Mouse (Mus musculus): ENCODE data around the gene Mcrip1. TPM values are rescaled to one million over a fixed set of nuclear protein-coding genes. Genes with fewer than 3 reads are reported as not detected.
"Not testable (repeated sequence)": the region's sequence is repeated elsewhere in the genome, so short reads cannot be mapped to it uniquely, and the experiment has no call there.

The Mcrip1 gene
- total RNA-seq, 2 experiments from 2014 or later = 3.2 to 8.1 TPM

GRCm38 (mm10) chr11:120520498-120520897 is 29.0 kb downstream of the Mcrip1 start:
- ATAC-seq (replicated peaks; ENCODE audit: low FRiP score, poor library complexity, severe bottlenecking) = no peak

DNA sequence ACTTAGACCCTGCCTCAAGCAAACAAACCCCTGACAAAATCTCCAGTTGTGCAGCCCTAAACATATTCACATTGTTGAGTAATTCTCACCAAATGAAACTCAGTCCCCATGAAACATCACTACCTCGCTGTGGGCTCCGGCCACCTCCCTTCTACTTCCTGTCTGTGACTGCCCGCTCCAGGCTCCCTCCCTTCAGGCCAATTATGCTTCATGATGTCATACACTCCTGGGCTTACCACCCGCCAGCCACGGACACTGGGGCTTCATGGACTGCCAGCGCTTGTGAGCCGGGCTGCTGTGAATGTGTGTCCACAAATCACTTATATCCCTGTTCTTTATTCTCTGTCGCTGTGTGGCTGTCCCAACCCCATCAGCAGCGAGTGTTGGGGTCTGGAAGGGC is 29.8 kb downstream of the Mcrip1 start:
- ATAC-seq (replicated peaks; ENCODE audit: low FRiP score, poor library complexity, severe bottlenecking) = no peak

- ATAC-seq (replicated peaks; ENCODE audit: low FRiP score, poor library complexity, severe bottlenecking) = no peak
These were observed 31.0 kb downstream of the Mcrip1 start for GRCm38 (mm10) chr11:120518558-120518957.

DNA sequence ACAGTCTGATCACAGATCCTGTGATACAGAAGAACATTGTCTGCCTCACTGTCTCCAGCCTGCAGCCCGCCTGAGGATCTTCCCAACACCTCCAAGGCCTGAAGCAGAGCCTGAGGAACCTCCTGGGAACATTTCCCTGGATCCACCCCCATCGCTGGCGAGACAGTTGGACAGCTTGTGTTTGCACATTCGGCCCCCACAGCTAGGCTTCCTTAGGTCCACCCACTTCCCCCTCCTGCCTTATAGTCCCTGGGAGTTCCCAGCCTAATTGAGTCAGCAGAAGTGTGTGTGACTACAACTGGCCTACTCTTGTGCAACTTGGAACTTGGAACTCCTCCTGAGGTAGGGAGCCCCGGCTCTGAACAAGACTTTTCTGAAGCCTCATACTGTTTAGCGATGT is 31.5 kb downstream of the Mcrip1 start:
- no peak for ATAC-seq (replicated peaks; ENCODE audit: low FRiP score, poor library complexity, severe bottlenecking)

DNA sequence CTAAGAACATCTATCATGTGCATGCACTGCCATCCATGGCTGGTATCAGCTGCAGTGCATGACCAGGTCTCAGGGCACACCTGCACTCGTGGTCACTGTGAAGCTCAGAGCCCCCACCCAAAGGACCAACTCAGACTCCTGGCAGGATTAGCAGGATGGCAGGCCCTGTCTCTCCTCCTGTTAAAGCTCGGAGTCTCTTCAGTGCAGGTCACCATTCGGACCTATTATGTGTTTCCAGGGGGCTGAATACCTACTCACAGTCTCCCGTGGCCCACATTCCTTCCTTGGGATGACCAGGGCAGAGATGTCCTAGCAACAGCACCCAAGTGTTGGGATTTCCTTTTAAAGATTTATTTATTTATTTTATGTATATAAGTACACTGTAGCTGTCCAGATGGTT is 32.4 kb downstream of the Mcrip1 start:
- ATAC-seq (replicated peaks; ENCODE audit: low FRiP score, poor library complexity, severe bottlenecking) = no peak

DNA sequence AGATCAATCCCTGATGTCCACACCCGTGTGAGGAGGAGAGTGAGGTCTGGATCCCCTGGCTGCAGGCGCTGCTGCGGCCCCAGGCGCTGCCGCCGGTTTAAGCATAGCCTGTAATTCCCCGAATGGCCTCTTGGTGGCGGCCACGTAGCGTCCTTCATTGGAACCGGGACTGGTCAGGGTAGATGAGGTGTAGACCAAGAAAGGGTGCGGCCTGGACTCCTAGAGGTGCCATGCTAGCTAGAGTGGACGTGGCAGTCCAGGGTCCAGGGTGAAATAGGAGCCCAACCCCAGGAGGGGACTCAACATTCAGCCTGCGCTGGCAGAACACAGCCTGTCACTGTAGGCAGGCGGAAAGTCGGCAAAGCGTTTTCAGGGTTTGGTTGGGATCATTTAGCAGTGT is 33.9 kb downstream of the Mcrip1 start:
- ATAC-seq (replicated peaks; ENCODE audit: low FRiP score, poor library complexity, severe bottlenecking) = peak; percentile 82

GRCm38 (mm10) chr11:120514262-120514661 is 35.3 kb downstream of the Mcrip1 start:
- ATAC-seq (replicated peaks; ENCODE audit: low FRiP score, poor library complexity, severe bottlenecking) = not testable (repeated sequence)

DNA sequence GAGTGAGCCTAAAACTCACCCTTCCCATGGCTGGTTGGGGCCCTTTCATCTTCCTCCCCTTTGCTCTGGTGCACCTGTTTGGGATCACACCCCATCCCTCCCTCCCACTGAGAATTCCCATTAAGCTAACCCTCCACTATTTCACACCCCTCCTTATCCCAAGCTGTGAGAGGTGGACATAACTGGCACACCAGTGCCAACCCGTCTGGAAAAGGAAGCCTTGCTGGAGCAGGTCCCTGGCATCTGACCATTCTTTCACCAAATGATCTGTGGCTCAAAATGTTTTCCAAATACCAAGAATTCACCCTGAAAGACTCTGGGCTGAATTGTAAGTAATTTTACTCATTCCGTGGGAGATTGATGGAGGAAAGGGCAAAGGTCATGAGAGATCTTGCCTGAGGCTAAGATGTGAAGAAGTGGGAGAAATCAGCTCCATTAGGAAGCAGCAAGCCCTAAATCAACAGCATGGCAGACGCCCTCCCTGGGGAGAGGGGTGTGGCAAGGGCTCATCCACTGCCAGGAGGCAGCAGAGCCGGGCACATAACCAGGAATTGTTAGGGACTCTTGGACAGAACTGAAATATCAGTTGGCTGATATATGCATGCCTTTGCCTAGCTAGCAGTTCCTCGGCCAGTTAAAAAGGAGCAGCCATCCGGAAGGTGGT is 36.6 kb downstream of the Mcrip1 start:
- ATAC-seq (replicated peaks; ENCODE audit: low FRiP score, poor library complexity, severe bottlenecking) = no peak

DNA sequence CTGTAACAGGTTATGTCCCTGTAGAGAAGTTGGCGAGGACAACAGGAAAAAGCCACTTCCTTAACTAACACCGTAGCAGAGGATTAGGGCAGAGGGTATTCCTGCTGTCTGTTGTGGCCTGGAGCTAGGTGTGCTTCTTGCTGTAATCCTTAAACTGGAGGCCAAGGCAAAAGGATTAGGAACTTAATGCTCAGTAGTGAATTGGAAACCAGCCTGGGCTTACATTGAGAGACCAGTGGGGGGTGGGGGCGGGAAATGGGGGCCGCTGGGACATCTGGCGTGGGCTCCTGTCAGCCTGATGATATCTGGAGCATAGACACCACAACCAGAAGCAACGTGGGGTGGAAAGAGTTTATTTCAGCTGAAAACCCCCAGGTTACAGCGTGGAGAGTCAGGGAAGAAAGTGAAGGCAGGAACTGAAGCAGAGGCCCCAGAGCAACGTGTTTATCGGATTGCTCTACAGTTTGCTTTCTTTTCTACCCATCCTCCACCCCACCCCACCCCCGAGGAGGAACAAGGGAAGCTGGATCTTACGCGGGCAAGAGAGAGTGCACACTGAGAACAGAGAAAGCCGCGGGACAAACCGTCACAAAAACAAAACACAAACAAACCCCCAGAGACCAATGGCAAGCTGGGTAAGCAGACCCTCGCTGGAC is 39.0 kb downstream of the Mcrip1 start:
- 0 out of 2 replicates have a peak, but pooled peaks have one; percentile 42 for ATAC-seq (replicated peaks; ENCODE audit: low FRiP score, poor library complexity, severe bottlenecking)

- ATAC-seq (replicated peaks; ENCODE audit: low FRiP score, poor library complexity, severe bottlenecking) = peak; percentile 50; the same call in 1 of the 2 replicates
These were observed 39.6 kb downstream of the Mcrip1 start for GRCm38 (mm10) chr11:120509940-120510339.

- ATAC-seq (replicated peaks; ENCODE audit: low FRiP score, poor library complexity, severe bottlenecking) = no peak
These were observed 41.1 kb downstream of the Mcrip1 start for GRCm38 (mm10) chr11:120508290-120508870.

GRCm38 (mm10) chr11:120507611-120508289 is 41.8 kb downstream of the Mcrip1 start:
- ATAC-seq (replicated peaks; ENCODE audit: low FRiP score, poor library complexity, severe bottlenecking) = no peak

DNA sequence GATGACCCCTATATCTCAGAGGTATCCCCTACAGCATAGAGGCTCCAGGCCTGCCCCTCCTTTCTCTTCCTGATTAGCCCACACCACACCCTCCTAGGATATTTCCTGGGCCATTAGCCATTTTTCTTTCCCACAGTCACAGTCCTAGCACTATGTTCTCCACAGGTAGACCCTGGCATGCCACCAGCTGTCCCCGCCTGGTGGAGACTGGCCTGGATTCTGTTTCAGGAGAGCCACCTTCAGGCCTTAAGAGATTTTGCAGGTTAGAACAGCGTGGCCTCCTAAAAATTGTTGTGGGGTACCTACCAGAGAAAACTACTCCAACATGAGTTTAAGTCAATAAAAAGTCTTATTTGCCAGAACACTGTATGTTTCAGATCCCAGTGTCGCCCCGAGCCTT is 42.6 kb downstream of the Mcrip1 start:
- ATAC-seq (replicated peaks; ENCODE audit: low FRiP score, poor library complexity, severe bottlenecking) = peak; percentile 19; the same call in 1 of the 2 replicates

DNA sequence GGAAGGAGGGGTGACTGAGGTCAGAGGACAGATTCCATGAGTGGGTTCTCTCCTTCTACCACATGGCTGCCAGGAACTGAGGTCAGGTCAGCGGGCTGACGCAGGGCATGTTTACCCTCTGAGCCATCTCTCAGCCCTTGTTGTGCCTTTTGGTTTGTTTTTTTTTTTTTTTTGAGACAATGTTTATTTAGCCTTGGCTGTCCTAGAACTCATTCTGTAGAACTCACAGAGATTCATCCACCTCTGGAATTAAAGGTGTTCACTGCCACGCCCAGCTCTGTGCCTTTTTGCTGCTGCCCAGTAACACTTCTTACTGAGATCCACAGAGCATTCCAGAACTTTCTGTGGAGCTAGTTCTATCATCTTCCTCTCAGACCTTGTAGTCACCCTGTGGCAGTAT is 43.9 kb downstream of the Mcrip1 start:
- no peak for ATAC-seq (replicated peaks; ENCODE audit: low FRiP score, poor library complexity, severe bottlenecking)

DNA sequence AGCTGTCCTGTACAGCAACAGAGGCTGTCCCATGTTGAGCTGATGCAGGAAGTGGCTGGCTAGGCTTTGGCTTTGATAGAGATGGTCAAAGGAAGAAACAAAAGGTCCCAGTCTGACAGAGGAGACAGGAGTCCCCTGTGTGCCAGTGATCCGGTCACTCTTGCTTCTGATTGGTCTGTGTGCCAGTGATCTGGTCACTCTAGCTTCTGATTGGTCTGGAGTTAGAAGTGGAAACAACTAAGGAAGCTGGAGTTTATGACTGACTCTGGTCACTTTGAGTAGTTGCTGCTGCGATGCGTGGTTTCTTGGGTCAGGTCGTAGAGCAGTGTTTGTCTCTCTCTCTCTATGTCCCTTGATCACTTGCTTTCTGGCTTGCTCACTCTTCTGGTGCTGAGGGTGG is 47.8 kb downstream of the Mcrip1 start:
- ATAC-seq (replicated peaks; ENCODE audit: low FRiP score, poor library complexity, severe bottlenecking) = no peak

DNA sequence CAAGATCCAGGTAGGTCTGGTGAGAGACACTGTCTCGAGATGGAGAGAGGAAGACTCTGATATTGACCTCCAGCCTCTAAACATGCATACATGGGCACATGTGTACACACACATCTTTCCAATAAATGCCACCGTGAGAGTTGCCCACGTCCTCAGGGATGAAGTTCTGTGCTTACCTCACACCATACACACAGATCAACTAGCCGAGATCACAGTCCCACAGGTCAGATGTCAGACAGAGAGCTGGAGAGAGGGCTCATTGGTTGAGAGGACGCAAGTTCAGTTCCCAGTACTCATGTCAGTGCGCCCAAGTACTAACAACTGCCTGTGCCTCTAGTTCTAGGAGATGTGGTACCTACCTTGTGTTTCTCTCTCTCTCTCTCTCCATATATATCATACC is 48.5 kb downstream of the Mcrip1 start:
- no peak for ATAC-seq (replicated peaks; ENCODE audit: low FRiP score, poor library complexity, severe bottlenecking)

- ATAC-seq (replicated peaks; ENCODE audit: low FRiP score, poor library complexity, severe bottlenecking) = no peak
These were observed 49.2 kb downstream of the Mcrip1 start for GRCm38 (mm10) chr11:120500357-120500756.

DNA sequence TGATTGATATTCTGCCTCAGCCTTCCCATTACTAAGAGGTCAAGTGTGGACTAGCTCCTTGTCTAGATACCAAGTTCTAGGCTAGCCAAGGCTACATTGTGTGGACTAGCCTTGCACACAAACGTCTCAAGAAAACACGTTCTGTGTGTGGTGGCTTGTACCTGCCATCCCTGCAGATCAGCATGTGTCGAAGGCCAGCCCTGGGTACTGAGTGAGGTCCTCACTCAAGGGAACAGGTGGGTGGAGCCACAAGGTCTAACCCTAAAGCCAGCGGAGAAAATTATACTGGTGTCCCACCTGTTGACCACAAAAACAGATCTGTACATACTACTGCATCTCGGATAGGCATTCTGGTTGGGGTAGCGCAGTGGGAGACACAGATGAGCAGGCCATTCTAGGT is 49.6 kb downstream of the Mcrip1 start:
- ATAC-seq (replicated peaks; ENCODE audit: low FRiP score, poor library complexity, severe bottlenecking) = no peak

GRCm38 (mm10) chr11:120498891-120499290 is 50.6 kb downstream of the Mcrip1 start:
- ATAC-seq (replicated peaks; ENCODE audit: low FRiP score, poor library complexity, severe bottlenecking) = no peak

GRCm38 (mm10) chr11:120498226-120498625 is 51.3 kb downstream of the Mcrip1 start:
- ATAC-seq (replicated peaks; ENCODE audit: low FRiP score, poor library complexity, severe bottlenecking) = no peak

DNA sequence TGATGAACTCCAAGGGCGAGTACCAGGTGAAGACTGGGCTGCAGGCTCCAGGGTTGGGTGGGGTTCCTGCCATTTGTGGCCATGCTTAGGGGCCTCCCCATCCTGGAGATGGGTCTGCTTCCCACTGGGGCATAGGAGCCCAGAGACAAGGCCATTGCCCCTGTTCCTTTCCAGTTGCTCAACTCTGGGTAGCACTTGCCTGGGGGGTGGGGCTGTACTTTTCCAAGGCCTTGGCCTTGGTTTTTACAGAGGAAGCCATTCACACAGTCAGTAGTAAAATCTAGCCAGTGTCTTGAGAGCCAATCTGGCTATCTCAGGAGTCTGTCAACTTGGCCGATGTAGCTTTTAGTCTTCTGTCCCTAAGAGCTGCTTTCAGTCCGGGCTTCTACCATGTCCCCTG is 52.1 kb downstream of the Mcrip1 start:
- no peak for ATAC-seq (replicated peaks; ENCODE audit: low FRiP score, poor library complexity, severe bottlenecking)
